Mouse (Mus musculus): ENCODE results near the gene Izumo1. TPM values are rescaled to one million over a fixed set of nuclear protein-coding genes. Genes with fewer than 3 reads are reported as not detected.
"Not testable (repeated sequence)": the region's sequence is repeated elsewhere in the genome, so short reads cannot be mapped to it uniquely, and the experiment has no call there.

Izumo1 gene
- total RNA-seq, 2 experiments from 2014 or later, result not detected

- no peak for ATAC-seq (replicated peaks; ENCODE audit: poor library complexity, severe bottlenecking)
Measured at GRCm38 (mm10) chr7:45640191-45640957, 18.8 kb downstream of the Izumo1 start.

- no peak for ATAC-seq (replicated peaks; ENCODE audit: poor library complexity, severe bottlenecking)
Measured at GRCm38 (mm10) chr7:45641391-45642040, 19.9 kb downstream of the Izumo1 start.

- no peak for ATAC-seq (replicated peaks; ENCODE audit: poor library complexity, severe bottlenecking)
Measured at GRCm38 (mm10) chr7:45642083-45642482, 20.5 kb downstream of the Izumo1 start.

- ATAC-seq (replicated peaks; ENCODE audit: poor library complexity, severe bottlenecking), result no peak
Measured at GRCm38 (mm10) chr7:45642503-45643255, 21.1 kb downstream of the Izumo1 start.

GRCm38 (mm10) chr7:45643441-45644178 is 22.0 kb downstream of the Izumo1 start:
- peak; percentile 88 for ATAC-seq (replicated peaks; ENCODE audit: poor library complexity, severe bottlenecking)

- ATAC-seq (replicated peaks; ENCODE audit: poor library complexity, severe bottlenecking), result no peak
Measured at GRCm38 (mm10) chr7:45644183-45644582, 22.6 kb downstream of the Izumo1 start.

GRCm38 (mm10) chr7:45644872-45645590 is 23.4 kb downstream of the Izumo1 start:
- ATAC-seq (replicated peaks; ENCODE audit: poor library complexity, severe bottlenecking), result no peak

- no peak for ATAC-seq (replicated peaks; ENCODE audit: poor library complexity, severe bottlenecking)
Measured at GRCm38 (mm10) chr7:45645591-45645971, 24.0 kb downstream of the Izumo1 start.

- no peak for ATAC-seq (replicated peaks; ENCODE audit: poor library complexity, severe bottlenecking)
Measured at GRCm38 (mm10) chr7:45646671-45647070, 25.1 kb downstream of the Izumo1 start.

GRCm38 (mm10) chr7:45649351-45649750 is 27.7 kb downstream of the Izumo1 start:
- ATAC-seq (replicated peaks; ENCODE audit: poor library complexity, severe bottlenecking), result no peak

- not testable (repeated sequence) for ATAC-seq (replicated peaks; ENCODE audit: poor library complexity, severe bottlenecking)
Measured at GRCm38 (mm10) chr7:45650484-45650883, 28.9 kb downstream of the Izumo1 start.

GRCm38 (mm10) chr7:45654424-45655047 is 32.9 kb downstream of the Izumo1 start:
- no peak; the same call in 1 of the 2 replicates for ATAC-seq (replicated peaks; ENCODE audit: poor library complexity, severe bottlenecking)

- peak; percentile 97 for ATAC-seq (replicated peaks; ENCODE audit: poor library complexity, severe bottlenecking)
Measured at GRCm38 (mm10) chr7:45660746-45661478, 39.3 kb downstream of the Izumo1 start.

- ATAC-seq (replicated peaks; ENCODE audit: poor library complexity, severe bottlenecking), result peak; percentile 51
Measured at GRCm38 (mm10) chr7:45661702-45662101, 40.1 kb downstream of the Izumo1 start.

GRCm38 (mm10) chr7:45665303-45666138 is 43.9 kb downstream of the Izumo1 start:
- no peak for ATAC-seq (replicated peaks; ENCODE audit: poor library complexity, severe bottlenecking)

GRCm38 (mm10) chr7:45666161-45666560 is 44.5 kb downstream of the Izumo1 start, which contains the start of gene Fut2:
Gene Fut2, minus strand, starts transcription at chr7:45666394.
- no peak for ATAC-seq (replicated peaks; ENCODE audit: poor library complexity, severe bottlenecking)

GRCm38 (mm10) chr7:45667761-45668160 is 46.1 kb downstream of the Izumo1 start:
- ATAC-seq (replicated peaks; ENCODE audit: poor library complexity, severe bottlenecking), result no peak

- no peak; the same call in 1 of the 2 replicates for ATAC-seq (replicated peaks; ENCODE audit: poor library complexity, severe bottlenecking)
Measured at GRCm38 (mm10) chr7:45668921-45669320, 47.3 kb downstream of the Izumo1 start.

Data from granulocyte monocyte progenitor cell, adult 5-6 weeks (primary cell).